Mouse (Mus musculus): ENCODE measurements around the gene Stat6. TPM values are rescaled to one million over a fixed set of nuclear protein-coding genes. Genes with fewer than 3 reads are reported as not detected.

Gene Stat6
- total RNA-seq, 2 experiments from 2014 or later, result 41.7 to 42.1 TPM

Other genes starting within 250 kb of the Stat6 start
- 1 to 10 TPM; 1.8 to 1.9 TPM for gene Stac3, start 141.3 kb upstream of the Stat6 start, total RNA-seq (2021)
- 10 to 100 TPM; 34.2 to 34.9 TPM for gene Ndufa4l2, start 128.0 kb upstream of the Stat6 start, total RNA-seq (2021)
- gene Shmt2, start 120.5 kb upstream of the Stat6 start, total RNA-seq (2021), result 10 to 100 TPM; 43.7 to 45.1 TPM
- under 1 TPM; 0.83 to 0.97 TPM for gene Nxph4, start 108.4 kb upstream of the Stat6 start, total RNA-seq (2021)
- gene Lrp1, start 21.8 kb upstream of the Stat6 start, total RNA-seq (2021), result 10 to 100 TPM; 68.8 to 73.0 TPM
- 1 to 10 TPM; 8.9 TPM for gene Nemp1, start 23.9 kb downstream of the Stat6 start, total RNA-seq (2021)
- 10 to 100 TPM; 13.5 to 14.9 TPM for gene Nab2, start 25.6 kb downstream of the Stat6 start, total RNA-seq (2021)
- gene Myo1a, start 62.2 kb downstream of the Stat6 start, total RNA-seq (2021), result under 1 TPM; 0.10 to 0.36 TPM
- gene Tac2, start 81.5 kb downstream of the Stat6 start, total RNA-seq (2021), result not detected
- 1 to 10 TPM; 9.6 to 9.8 TPM for gene Zbtb39, start 96.6 kb downstream of the Stat6 start, total RNA-seq (2021)
- gene Gpr182, start 108.7 kb downstream of the Stat6 start, total RNA-seq (2021), result 1 to 10 TPM; 5.6 to 6.8 TPM
- gene Rdh1, start 116.7 kb downstream of the Stat6 start, total RNA-seq (2021), result under 1 TPM; 0.14 TPM
- under 1 TPM in 1 of 2 experiments, not detected in 1; 0.14 TPM for gene Rdh16f1, start 116.8 kb downstream of the Stat6 start, total RNA-seq (2021)
- gene Rdh9, start 133.4 kb downstream of the Stat6 start, total RNA-seq (2021), result under 1 TPM in 1 of 2 experiments, not detected in 1; 0.19 TPM
- not detected for gene Rdh16, start 158.2 kb downstream of the Stat6 start, total RNA-seq (2021)
- gene Rdh19, start 206.9 kb downstream of the Stat6 start, total RNA-seq (2021), result not detected
- gene Rdh16f2, start 223.5 kb downstream of the Stat6 start, total RNA-seq (2021), result not detected
- not detected for gene Rdh7, start 245.8 kb downstream of the Stat6 start, total RNA-seq (2021)